Mouse (Mus musculus) limb, embryonic 15.5 days (tissue): ENCODE results near the gene Afmid. TPM values are rescaled to one million over a fixed set of nuclear protein-coding genes. Genes with fewer than 3 reads are reported as not detected.

Experiments used
- ATAC-seq: fragments of 200-750 bp; cut with Nextera tagmentation; 2 replicates; pipeline ENCODE4 v1.8.0; 2017; ENCODE audit warnings: low read depth, moderate TSS enrichment; ENCODE audit not compliant: insufficient number of reproducible peaks, low FRiP score, low TSS enrichment
- H3K27ac ChIP-seq: fragments of 300-500 bp; sonication (generic); 2 replicates; pipeline ENCODE4 v1.5.1; 2015; ENCODE audit warnings: moderate library complexity, mild to moderate bottlenecking, inconsistent platforms
- H3K27me3 ChIP-seq: fragments of 300-500 bp; sonication (generic); 2 replicates; pipeline ENCODE4 v1.6.1; 2015; ENCODE audit warnings: inconsistent platforms
- H3K36me3 ChIP-seq: fragments of 300-500 bp; sonication (generic); 2 replicates; pipeline ENCODE4 v1.6.1; 2015; ENCODE audit warnings: inconsistent platforms
- H3K4me1 ChIP-seq: fragments of 300-500 bp; sonication (generic); 2 replicates; pipeline ENCODE4 v1.6.1; 2015; ENCODE audit warnings: inconsistent platforms
- H3K4me2 ChIP-seq: fragments of 300-500 bp; sonication (generic); 2 replicates; pipeline ENCODE4 v1.6.1; 2015; ENCODE audit warnings: mild to moderate bottlenecking, inconsistent platforms
- H3K4me3 ChIP-seq: fragments of 300-500 bp; sonication (generic); 2 replicates; pipeline ENCODE4 v1.5.1; 2015; ENCODE audit warnings: mild to moderate bottlenecking, inconsistent platforms
- H3K9ac ChIP-seq: fragments of 300-500 bp; sonication (generic); 2 replicates; pipeline ENCODE4 v1.6.1; 2015; ENCODE audit warnings: inconsistent platforms
- H3K9me3 ChIP-seq: fragments of 300-500 bp; sonication (generic); 2 replicates; pipeline ENCODE4 v1.6.1; 2016; ENCODE audit warnings: inconsistent platforms
- WGBS: fragments of 180-500 bp; shearing (Covaris S2); methylation state at CpG from one replicate; pipeline ENCODE4 v1.1.7; 2015; 5-methylcytosine and 5-hydroxymethylcytosine counted together
- polyA plus RNA-seq: library from polyadenylated mRNA; unstranded; fragments of >200 nt; fragmentation: Nextera tagmentation; extraction: Ambion mirVana; gene quantifications from 2 replicates; pipeline ENCODE4 v1.2.1, GENCODE M21; 2015

The Afmid gene
- polyA plus RNA-seq = 4.6 and 4.9 TPM in 2 replicates

- Histone ChIP-seq H3K4me1 (peaks cover 72% of the 10 kb centered on the region), H3K36me3 (peaks cover 12% of the 10 kb centered on the region), H3K4me3 (peak within 1 kb of the TSS; percentile 57), H3K9me3 (no peaks in the 10 kb centered on the region), H3K27ac (peak within 1 kb of the TSS; percentile 92), H3K4me2 (peak within 1 kb of the TSS; percentile 92), H3K9ac (peak within 1 kb of the TSS; percentile 44), H3K27me3 (no peaks in the 10 kb centered on the region)
- under 1% methylated on average over 34 of the region's 34 CpGs for WGBS
- ATAC-seq = peak; percentile 46; the same call in 1 of the 2 replicates
Measured at GRCm38 (mm10) chr11:117825333-117826101, at the start of gene Afmid, which contains the start of gene Tk1. TSS of gene Afmid (plus strand) at chr11:117825924. TSS of gene Tk1 (minus strand) at chr11:117826092.

GRCm38 (mm10) chr11:117776085-117776792 lies 49.5 kb upstream of the Afmid start:
- H3K4me1 ChIP-seq = peaks cover 34% of the 10 kb centered on the region
- ATAC-seq = no peak
- 91% methylated on average over 14 of the region's 14 CpGs for WGBS

GRCm38 (mm10) chr11:117777111-117777510 lies 48.6 kb upstream of the Afmid start:
- 77% methylated on average over 5 of the region's 5 CpGs for WGBS
- Histone ChIP-seq H3K27ac (no peak overlapping the region), H3K36me3 (peaks cover 42% of the 10 kb centered on the region), H3K4me2 (no peak overlapping the region), H3K27me3 (0 out of 2 replicates have a peak, but pooled peaks cover 4% of the 10 kb centered on the region), H3K9me3 (no peaks in the 10 kb centered on the region), H3K4me1 (peaks cover 43% of the 10 kb centered on the region), H3K4me3 (no peak overlapping the region), H3K9ac (no peak overlapping the region)
- no peak for ATAC-seq

More at GRCm38 (mm10) chr11:117776085-117776792, 49.5 kb upstream of the Afmid start:
- H3K4me3 ChIP-seq = no peak overlapping the region
- peaks cover 48% of the 10 kb centered on the region for H3K36me3 ChIP-seq
- H3K27me3 ChIP-seq = no peaks in the 10 kb centered on the region
- H3K27ac ChIP-seq = no peak overlapping the region
- no peak overlapping the region for H3K4me2 ChIP-seq
- no peak overlapping the region for H3K9ac ChIP-seq
- no peaks in the 10 kb centered on the region for H3K9me3 ChIP-seq

GRCm38 (mm10) chr11:117778031-117778430 lies 47.7 kb upstream of the Afmid start:
- no peak overlapping the region for H3K27ac ChIP-seq
- H3K4me1 ChIP-seq = peaks cover 47% of the 10 kb centered on the region
- H3K4me3 ChIP-seq = no peak overlapping the region
- WGBS = 90% methylated on average over 11 of the region's 11 CpGs
- peaks cover 34% of the 10 kb centered on the region for H3K36me3 ChIP-seq
- H3K9ac ChIP-seq = no peak overlapping the region
- no peaks in the 10 kb centered on the region for H3K9me3 ChIP-seq
- H3K27me3 ChIP-seq = peaks cover 9% of the 10 kb centered on the region; the same call in 1 of the 2 replicates
- no peak for ATAC-seq
- no peak overlapping the region for H3K4me2 ChIP-seq

- H3K27ac ChIP-seq = peak overlapping the region; percentile 83
- WGBS = 48% methylated on average over 12 of the region's 12 CpGs
- H3K4me1 ChIP-seq = peaks cover 54% of the 10 kb centered on the region
- peaks cover 26% of the 10 kb centered on the region for H3K36me3 ChIP-seq
- no peak for ATAC-seq
- no peak overlapping the region for H3K9ac ChIP-seq
- H3K4me3 ChIP-seq = peak overlapping the region; percentile 46
- H3K4me2 ChIP-seq = peak overlapping the region; percentile 93
- H3K27me3 ChIP-seq = peaks cover 10% of the 10 kb centered on the region; the same call in 1 of the 2 replicates
- H3K9me3 ChIP-seq = no peaks in the 10 kb centered on the region
Measured at GRCm38 (mm10) chr11:117778851-117779433, 46.8 kb upstream of the Afmid start.

- ATAC-seq = peak; percentile 25; the same call in 1 of the 2 replicates
- Histone ChIP-seq H3K9ac (peak overlapping the region; percentile 50), H3K4me2 (peak overlapping the region; percentile 93), H3K9me3 (no peaks in the 10 kb centered on the region), H3K27me3 (peaks cover 10% of the 10 kb centered on the region; the same call in 1 of the 2 replicates), H3K4me1 (peaks cover 54% of the 10 kb centered on the region), H3K4me3 (peak overlapping the region; percentile 46), H3K27ac (peak overlapping the region; percentile 83), H3K36me3 (peaks cover 21% of the 10 kb centered on the region)
- 3% methylated on average over 38 of the region's 38 CpGs for WGBS
Measured at GRCm38 (mm10) chr11:117779434-117780198, 46.1 kb upstream of the Afmid start.

- Histone ChIP-seq H3K4me3 (peak overlapping the region; percentile 46), H3K9me3 (no peaks in the 10 kb centered on the region), H3K9ac (peak overlapping the region; percentile 50), H3K4me2 (peak overlapping the region; percentile 93), H3K36me3 (peaks cover 15% of the 10 kb centered on the region), H3K27ac (peak overlapping the region; percentile 83), H3K4me1 (peaks cover 54% of the 10 kb centered on the region), H3K27me3 (peaks cover 10% of the 10 kb centered on the region; the same call in 1 of the 2 replicates)
- WGBS = 2% methylated on average over 17 of the region's 17 CpGs
- ATAC-seq = peak; percentile 17
Measured at GRCm38 (mm10) chr11:117780199-117780515, 45.6 kb upstream of the Afmid start.

- H3K9ac ChIP-seq = peak overlapping the region; percentile 50
- peak overlapping the region; percentile 46 for H3K4me3 ChIP-seq
- peak overlapping the region; percentile 83 for H3K27ac ChIP-seq
- peaks cover 10% of the 10 kb centered on the region for H3K36me3 ChIP-seq
- WGBS = 1% methylated on average over 19 of the region's 19 CpGs
- peaks cover 54% of the 10 kb centered on the region for H3K4me1 ChIP-seq
- peak; percentile 78 for ATAC-seq
- peak overlapping the region; percentile 93 for H3K4me2 ChIP-seq
- H3K27me3 ChIP-seq = peaks cover 10% of the 10 kb centered on the region; the same call in 1 of the 2 replicates
- H3K9me3 ChIP-seq = no peaks in the 10 kb centered on the region
Measured at GRCm38 (mm10) chr11:117780582-117781111, 45.1 kb upstream of the Afmid start.

GRCm38 (mm10) chr11:117781199-117781821 lies 44.4 kb upstream of the Afmid start:
- peaks cover 10% of the 10 kb centered on the region; the same call in 1 of the 2 replicates for H3K27me3 ChIP-seq
- peak overlapping the region; percentile 46 for H3K4me3 ChIP-seq
- H3K27ac ChIP-seq = peak overlapping the region; percentile 83
- no peak overlapping the region for H3K9ac ChIP-seq
- H3K9me3 ChIP-seq = no peaks in the 10 kb centered on the region
- H3K36me3 ChIP-seq = peaks cover 6% of the 10 kb centered on the region
- peak overlapping the region; percentile 93 for H3K4me2 ChIP-seq
- WGBS = 15% methylated on average over 18 of the region's 18 CpGs
- peaks cover 54% of the 10 kb centered on the region for H3K4me1 ChIP-seq
- ATAC-seq = no peak

- no peaks in the 10 kb centered on the region for H3K9me3 ChIP-seq
- H3K27ac ChIP-seq = peak within 1 kb of the TSS; percentile 83
- 49% methylated on average over 24 of the region's 24 CpGs for WGBS
- H3K4me2 ChIP-seq = peak within 1 kb of the TSS; percentile 93
- peaks cover 54% of the 10 kb centered on the region for H3K4me1 ChIP-seq
- peak within 1 kb of the TSS; percentile 46 for H3K4me3 ChIP-seq
- ATAC-seq = no peak
- H3K36me3 ChIP-seq = peaks cover 6% of the 10 kb centered on the region
- peaks cover 10% of the 10 kb centered on the region; the same call in 1 of the 2 replicates for H3K27me3 ChIP-seq
- H3K9ac ChIP-seq = no peak within 1 kb of the TSS; the same call in 1 of the 2 replicates
Measured at GRCm38 (mm10) chr11:117781993-117782704, 43.6 kb upstream of the Afmid start, which contains the start of the genes Tmc8 and Tmc6. TSS of gene Tmc8 (plus strand) at chr11:117782076. TSS of gene Tmc6 (minus strand) at chr11:117782198.
